Mouse (Mus musculus) kidney, embryonic 15.5 days (tissue): ENCODE results near the gene Cox6a2. TPM values are rescaled to one million over a fixed set of nuclear protein-coding genes. Genes with fewer than 3 reads are reported as not detected.

Source experiments
- ATAC-seq: fragments of 200-750 bp; cut with Nextera tagmentation; replicated peaks from 2 replicates; pipeline ENCODE4 v1.8.0; 2017; ENCODE audit warnings: moderate TSS enrichment; ENCODE audit not compliant: low FRiP score
- H3K27ac ChIP-seq: fragments of 300-500 bp; sonication (generic); 2 replicates; pipeline ENCODE4 v1.5.1; 2015; ENCODE audit warnings: mild to moderate bottlenecking, inconsistent platforms
- H3K27me3 ChIP-seq: fragments of 300-500 bp; sonication (generic); 2 replicates; pipeline ENCODE4 v1.6.1; 2015; ENCODE audit warnings: inconsistent platforms
- H3K36me3 ChIP-seq: fragments of 300-500 bp; sonication (generic); 2 replicates; pipeline ENCODE4 v1.6.1; 2015; ENCODE audit warnings: inconsistent platforms
- H3K4me1 ChIP-seq: fragments of 300-500 bp; sonication (generic); 2 replicates; pipeline ENCODE4 v1.6.1; 2015; ENCODE audit warnings: inconsistent platforms
- H3K4me2 ChIP-seq: fragments of 300-500 bp; sonication (generic); 2 replicates; pipeline ENCODE4 v1.6.1; 2015; ENCODE audit warnings: moderate library complexity, mild to moderate bottlenecking, inconsistent platforms
- H3K4me3 ChIP-seq: fragments of 300-500 bp; sonication (generic); replicated peaks from 2 replicates; pipeline ENCODE4 v1.5.1; 2015; ENCODE audit warnings: mild to moderate bottlenecking, inconsistent platforms
- H3K9ac ChIP-seq: fragments of 300-500 bp; sonication (generic); 2 replicates; pipeline ENCODE4 v1.6.1; 2015; ENCODE audit warnings: mild to moderate bottlenecking, inconsistent platforms
- H3K9me3 ChIP-seq: fragments of 300-500 bp; sonication (generic); replicated peaks from 2 replicates; pipeline ENCODE4 v1.6.1; 2016; ENCODE audit warnings: inconsistent platforms
- WGBS: fragments of 180-500 bp; shearing (Covaris S2); methylation state at CpG from one replicate; pipeline ENCODE4 v1.1.7; 2015; ENCODE audit warnings: mixed read lengths; 5-methylcytosine and 5-hydroxymethylcytosine counted together
- polyA plus RNA-seq: library from polyadenylated mRNA; unstranded; fragments of >200 nt; fragmentation: Nextera tagmentation; extraction: Ambion mirVana; gene quantifications from 2 replicates; pipeline ENCODE4 v1.2.1, GENCODE M21; 2015

The Cox6a2 gene
- polyA plus RNA-seq, 1 experiment from 2014 or later: 5.1 TPM

GRCm38 (mm10) chr7:128220936-128221335, 14.7 kb upstream of the Cox6a2 start:
- Histone ChIP-seq H3K4me1 (no peaks in the 10 kb centered on the region), H3K9ac (no peak overlapping the region), H3K4me3 (no peak overlapping the region), H3K27me3 (no peaks in the 10 kb centered on the region), H3K36me3 (no peaks in the 10 kb centered on the region), H3K27ac (no peak overlapping the region), H3K9me3 (no peaks in the 10 kb centered on the region), H3K4me2 (no peak overlapping the region)
- no peak for ATAC-seq
- 93% methylated on average over 3 of the region's 3 CpGs for WGBS

DNA sequence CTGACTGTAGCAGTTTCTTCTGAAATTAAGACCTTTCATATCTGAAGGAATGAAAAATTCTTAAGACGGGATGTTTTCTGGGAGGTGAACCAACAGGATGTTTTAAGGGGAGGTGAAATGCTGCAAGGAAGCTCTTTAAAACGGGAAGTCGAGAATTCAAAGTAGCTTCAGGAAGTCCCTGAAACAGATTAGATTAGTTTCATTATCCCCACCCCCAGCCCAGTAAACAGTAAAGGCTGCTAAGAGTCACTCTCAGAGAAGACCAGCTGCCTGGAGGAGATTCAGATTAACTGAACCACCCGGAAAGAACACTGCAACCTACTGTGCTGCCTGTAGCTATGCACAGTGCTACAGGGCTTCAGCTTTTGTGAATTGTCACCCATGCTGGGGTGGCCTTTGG, 13.8 kb upstream of the Cox6a2 start:
- H3K36me3 ChIP-seq: no peaks in the 10 kb centered on the region
- no peak overlapping the region for H3K4me2 ChIP-seq
- no peaks in the 10 kb centered on the region for H3K4me1 ChIP-seq
- H3K9me3 ChIP-seq: no peaks in the 10 kb centered on the region
- no peaks in the 10 kb centered on the region for H3K27me3 ChIP-seq
- ATAC-seq: no peak
- H3K9ac ChIP-seq: no peak overlapping the region
- H3K27ac ChIP-seq: no peak overlapping the region
- H3K4me3 ChIP-seq: no peak overlapping the region
- 87% methylated on average over 4 of the region's 4 CpGs for WGBS

- 52% methylated on average over 3 of the region's 3 CpGs for WGBS
- Histone ChIP-seq H3K36me3 (no peaks in the 10 kb centered on the region), H3K27ac (no peak overlapping the region), H3K9ac (no peak overlapping the region), H3K4me2 (no peak overlapping the region), H3K27me3 (no peaks in the 10 kb centered on the region), H3K4me1 (no peaks in the 10 kb centered on the region), H3K4me3 (no peak overlapping the region), H3K9me3 (no peaks in the 10 kb centered on the region)
- no peak for ATAC-seq
Observed at GRCm38 (mm10) chr7:128209826-128210225, 3.6 kb upstream of the Cox6a2 start.

- Histone ChIP-seq H3K36me3 (no peaks in the 10 kb centered on the region), H3K27ac (no peak overlapping the region), H3K27me3 (no peaks in the 10 kb centered on the region), H3K9ac (no peak overlapping the region), H3K9me3 (no peaks in the 10 kb centered on the region), H3K4me1 (no peaks in the 10 kb centered on the region), H3K4me3 (no peak overlapping the region), H3K4me2 (no peak overlapping the region)
- WGBS: 9% methylated on average over 4 of the region's 4 CpGs
- no peak for ATAC-seq
Observed at GRCm38 (mm10) chr7:128208187-128208586, 2.0 kb upstream of the Cox6a2 start.

- Histone ChIP-seq H3K36me3 (no peaks in the 10 kb centered on the region), H3K4me3 (no peak overlapping the region), H3K9ac (no peak overlapping the region), H3K4me2 (no peak overlapping the region), H3K4me1 (no peaks in the 10 kb centered on the region), H3K27me3 (no peaks in the 10 kb centered on the region), H3K27ac (no peak overlapping the region), H3K9me3 (no peaks in the 10 kb centered on the region)
- no peak for ATAC-seq
- 83% methylated on average over 18 of the region's 18 CpGs for WGBS
Observed at GRCm38 (mm10) chr7:128205695-128206094, 492 bp downstream of the Cox6a2 start.

- H3K36me3 ChIP-seq: no peaks in the 10 kb centered on the region
- no peak overlapping the region for H3K4me3 ChIP-seq
- H3K27me3 ChIP-seq: no peaks in the 10 kb centered on the region
- WGBS: 94% methylated on average over 8 of the region's 8 CpGs
- no peak for ATAC-seq
- no peak overlapping the region for H3K27ac ChIP-seq
- no peaks in the 10 kb centered on the region for H3K4me1 ChIP-seq
- no peak overlapping the region for H3K4me2 ChIP-seq
- H3K9me3 ChIP-seq: no peaks in the 10 kb centered on the region
- H3K9ac ChIP-seq: no peak overlapping the region
Observed at GRCm38 (mm10) chr7:128204179-128204578, 2.0 kb downstream of the Cox6a2 start.

DNA sequence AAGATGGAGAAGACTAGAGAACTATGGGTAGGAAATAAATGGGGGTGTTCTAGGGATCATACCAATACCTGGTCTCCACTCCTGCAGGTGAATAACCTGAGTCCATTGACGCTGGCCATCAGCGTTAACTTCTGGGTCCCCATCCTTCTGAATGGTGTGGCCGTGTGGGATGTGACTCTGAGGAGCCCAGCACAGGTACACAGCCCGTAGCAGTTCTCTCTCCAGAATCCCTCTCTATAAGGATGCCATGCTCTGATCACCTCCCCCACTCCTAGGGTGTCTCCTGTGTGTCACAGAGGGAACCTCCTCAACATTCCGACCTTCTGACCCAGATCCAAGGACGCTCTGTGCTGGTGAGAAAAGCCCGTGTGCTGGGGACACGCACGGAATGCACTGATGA, 3.1 kb downstream of the Cox6a2 start:
- no peaks in the 10 kb centered on the region for H3K9me3 ChIP-seq
- WGBS: 80% methylated on average over 9 of the region's 9 CpGs
- no peaks in the 10 kb centered on the region for H3K4me1 ChIP-seq
- ATAC-seq: no peak
- no peak overlapping the region for H3K4me3 ChIP-seq
- H3K9ac ChIP-seq: no peak overlapping the region
- H3K27ac ChIP-seq: no peak overlapping the region
- no peak overlapping the region for H3K4me2 ChIP-seq
- H3K36me3 ChIP-seq: no peaks in the 10 kb centered on the region
- H3K27me3 ChIP-seq: no peaks in the 10 kb centered on the region

DNA sequence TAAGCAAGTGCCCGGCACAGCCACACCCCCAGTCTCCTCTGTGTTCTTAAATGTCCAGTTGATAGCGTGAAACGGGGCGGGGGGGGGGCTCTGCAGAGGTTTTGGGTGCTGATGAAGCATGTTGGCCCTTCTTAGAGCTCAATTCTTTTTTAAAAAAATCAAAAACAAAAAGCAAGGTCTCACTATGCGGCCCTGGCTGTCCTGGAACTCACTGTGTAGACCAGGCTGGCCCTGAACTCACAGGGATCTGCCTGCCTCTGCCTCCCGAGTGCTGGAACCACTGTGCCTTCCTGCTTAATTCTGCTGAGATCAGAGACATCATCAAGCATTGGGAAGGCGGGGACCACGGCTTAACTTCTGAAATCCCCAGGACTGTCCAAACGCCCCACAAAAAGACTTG, 4.6 kb downstream of the Cox6a2 start:
- Histone ChIP-seq H3K27me3 (no peaks in the 10 kb centered on the region), H3K4me2 (no peak overlapping the region), H3K9me3 (no peaks in the 10 kb centered on the region), H3K27ac (no peak overlapping the region), H3K9ac (no peak overlapping the region), H3K4me3 (no peak overlapping the region), H3K4me1 (no peaks in the 10 kb centered on the region), H3K36me3 (no peaks in the 10 kb centered on the region)
- WGBS: 85% methylated on average over 9 of the region's 9 CpGs
- ATAC-seq: no peak

DNA sequence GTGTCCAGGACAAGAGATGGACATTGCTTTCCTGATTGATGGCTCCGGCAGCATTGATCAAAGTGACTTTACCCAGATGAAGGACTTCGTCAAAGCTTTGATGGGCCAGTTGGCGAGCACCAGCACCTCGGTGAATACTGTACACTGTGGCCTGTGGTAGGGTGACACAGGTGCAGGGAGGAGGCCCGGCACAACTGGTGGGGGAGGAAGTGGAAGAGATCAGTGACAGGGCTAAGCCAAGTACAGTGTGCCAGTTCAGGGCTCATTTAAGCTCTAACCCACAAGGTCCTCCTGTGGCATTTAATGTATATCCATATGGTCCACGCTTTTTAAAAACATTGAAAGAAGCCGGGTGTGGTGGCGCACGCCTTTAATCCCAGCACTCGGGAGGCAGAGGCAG, 24.5 kb downstream of the Cox6a2 start:
- Histone ChIP-seq H3K4me3 (no peak overlapping the region), H3K4me1 (no peaks in the 10 kb centered on the region), H3K4me2 (no peak overlapping the region), H3K36me3 (no peaks in the 10 kb centered on the region), H3K27me3 (no peaks in the 10 kb centered on the region), H3K9me3 (no peaks in the 10 kb centered on the region), H3K9ac (no peak overlapping the region), H3K27ac (no peak overlapping the region)
- no peak for ATAC-seq
- WGBS: 87% methylated on average over 10 of the region's 10 CpGs

- no peak for ATAC-seq
- H3K9me3 ChIP-seq: no peaks in the 10 kb centered on the region
- H3K9ac ChIP-seq: no peak overlapping the region
- no peak overlapping the region for H3K4me2 ChIP-seq
- 65% methylated on average over 6 of the region's 6 CpGs for WGBS
- no peaks in the 10 kb centered on the region for H3K27me3 ChIP-seq
- H3K36me3 ChIP-seq: no peaks in the 10 kb centered on the region
- H3K27ac ChIP-seq: no peak overlapping the region
- H3K4me3 ChIP-seq: no peak overlapping the region
- no peaks in the 10 kb centered on the region for H3K4me1 ChIP-seq
Observed at GRCm38 (mm10) chr7:128180546-128180945, 25.6 kb downstream of the Cox6a2 start.

- Histone ChIP-seq H3K4me3 (no peak overlapping the region), H3K36me3 (no peaks in the 10 kb centered on the region), H3K27me3 (no peaks in the 10 kb centered on the region), H3K4me1 (no peaks in the 10 kb centered on the region), H3K9me3 (no peaks in the 10 kb centered on the region), H3K9ac (no peak overlapping the region), H3K27ac (no peak overlapping the region), H3K4me2 (no peak overlapping the region)
- 64% methylated on average over 7 of the region's 7 CpGs for whole genome bisulfite sequencing
- ATAC-seq: no peak
Observed at GRCm38 (mm10) chr7:128180126-128180525, 26.1 kb downstream of the Cox6a2 start.

DNA sequence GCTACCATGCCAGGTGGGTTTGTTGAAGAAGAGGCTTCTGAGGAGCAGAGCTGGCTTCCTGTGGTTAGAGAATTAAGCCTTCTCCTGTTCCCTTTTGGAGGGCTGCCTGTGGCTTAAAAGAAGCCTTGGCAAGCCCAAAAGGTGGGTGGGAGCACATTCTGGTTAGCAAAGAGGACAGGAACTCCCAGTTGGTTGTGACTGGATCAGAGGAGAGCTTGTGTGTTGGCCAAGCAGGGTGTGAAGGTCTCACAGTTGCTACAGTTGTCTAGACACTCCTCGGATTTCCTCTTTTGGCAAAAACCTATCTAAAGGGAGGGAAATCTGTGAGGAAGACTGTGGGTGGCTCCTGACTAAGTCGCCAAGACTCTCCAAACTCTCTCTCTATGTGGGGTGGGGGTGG, 27.8 kb downstream of the Cox6a2 start:
- no peak for ATAC-seq
- Histone ChIP-seq H3K9ac (no peak overlapping the region), H3K4me2 (no peak overlapping the region), H3K36me3 (no peaks in the 10 kb centered on the region), H3K9me3 (no peaks in the 10 kb centered on the region), H3K4me1 (no peaks in the 10 kb centered on the region), H3K4me3 (no peak overlapping the region), H3K27ac (no peak overlapping the region), H3K27me3 (no peaks in the 10 kb centered on the region)
- 66% methylated on average over 2 of the region's 2 CpGs for WGBS

- ATAC-seq: no peak
- Histone ChIP-seq H3K4me1 (no peaks in the 10 kb centered on the region), H3K27me3 (no peaks in the 10 kb centered on the region)
Observed at GRCm38 (mm10) chr7:128169996-128170395, 36.2 kb downstream of the Cox6a2 start.

More at GRCm38 (mm10) chr7:128169996-128170395, 36.2 kb downstream of the Cox6a2 start:
- no peaks in the 10 kb centered on the region for H3K36me3 ChIP-seq
- H3K27ac ChIP-seq: no peak overlapping the region
- no peak overlapping the region for H3K4me3 ChIP-seq
- no peaks in the 10 kb centered on the region for H3K9me3 ChIP-seq
- 83% methylated on average over 3 of the region's 3 CpGs for WGBS
- H3K9ac ChIP-seq: no peak overlapping the region
- H3K4me2 ChIP-seq: no peak overlapping the region
